Comparison of ENCODE assay signal across 19 mouse cellular contexts in genomic region chr4:7191912-7192311, GRCm38 (mm10).
A peak's percentile ranks its signal among the peaks of the same experiment; 100 is the strongest.
DNase-seq lines count a peak whose midpoint lies in the region; ATAC-seq and TF ChIP-seq lines count a peak whose summit lies in the region.
"Had no signal": no experiment of that assay in that cellular context is flagged by ENCODE, and none has a peak within 500 bp of the region (broad histone marks: within the 10 kb centered on the region; RNA-seq: fewer than 3 reads in every experiment).

No protein-coding gene starts in this region.

- WGBS in hindbrain, embryonic 13.5 days: 77% methylated on average over 3 of the region's 3 CpGs
- 88% methylated on average over 3 of the region's 3 CpGs for whole genome bisulfite sequencing in hindbrain, embryonic 11.5 days
- 50% methylated on average over 3 of the region's 3 CpGs for WGBS in lung, embryonic 14.5 days
- 51% methylated on average over 3 of the region's 3 CpGs for WGBS in forebrain, embryonic 16.5 days

- H3K27me3 ChIP-seq in hindbrain, embryonic 13.5 days: no peaks in the 10 kb centered on the region
- H3K27me3 ChIP-seq in hindbrain, embryonic 11.5 days (ENCODE audit: control insufficient read depth, insufficient read depth, low read length): no peaks in the 10 kb centered on the region
- no peaks in the 10 kb centered on the region for H3K27me3 ChIP-seq in lung, embryonic 14.5 days (ENCODE audit: insufficient read depth, low read length)
- no peaks in the 10 kb centered on the region for H3K27me3 ChIP-seq in forebrain, embryonic 16.5 days (replicated peaks; ENCODE audit: control insufficient read depth, insufficient read depth, low read length)
- H3K27me3 ChIP-seq: hindbrain, embryonic 15.5 days had no signal

- H3K4me2 ChIP-seq in hindbrain, embryonic 13.5 days: no peak overlapping the region
- H3K4me2 ChIP-seq in hindbrain, embryonic 11.5 days (replicated peaks; ENCODE audit: low read depth, low read length): no peak overlapping the region
- H3K4me2 ChIP-seq in lung, embryonic 14.5 days: no peak overlapping the region
- H3K4me2 ChIP-seq in forebrain, embryonic 16.5 days (ENCODE audit: low read length): no peak overlapping the region
- H3K4me2 ChIP-seq: hindbrain, embryonic 15.5 days; liver, embryonic 11.5 days had no signal

- TF ChIP-seq CTCF in lung, embryonic 14.5 days (IDR thresholded peaks at IDR 0.05; ENCODE audit: low read depth): no peak

- no peak overlapping the region for H3K9ac ChIP-seq in hindbrain, embryonic 13.5 days
- H3K9ac ChIP-seq in hindbrain, embryonic 11.5 days (ENCODE audit: low read depth, low read length): no peak overlapping the region
- H3K9ac ChIP-seq in lung, embryonic 14.5 days: no peak overlapping the region
- no peak overlapping the region for H3K9ac ChIP-seq in forebrain, embryonic 16.5 days (replicated peaks; ENCODE audit: low read depth, low read length)
- H3K9ac ChIP-seq: hindbrain, embryonic 15.5 days had no signal

- peak overlapping the region; percentile 19; the same call in 1 of the 2 replicates for H3K27ac ChIP-seq in hindbrain, embryonic 13.5 days
- H3K27ac ChIP-seq in hindbrain, embryonic 11.5 days (ENCODE audit: low read depth, low read length): no peak overlapping the region
- H3K27ac ChIP-seq in lung, embryonic 14.5 days (ENCODE audit: low read depth): no peak overlapping the region; the same call in 1 of the 2 replicates
- H3K27ac ChIP-seq in forebrain, embryonic 16.5 days (ENCODE audit: low read length): peak overlapping the region; percentile 62
- H3K27ac ChIP-seq: limb, embryonic 10.5 days had no signal

- H3K4me1 ChIP-seq in hindbrain, embryonic 13.5 days (replicated peaks): 0 out of 2 replicates have a peak, but pooled peaks cover 8% of the 10 kb centered on the region
- no peaks in the 10 kb centered on the region for H3K4me1 ChIP-seq in hindbrain, embryonic 11.5 days (replicated peaks; ENCODE audit: control insufficient read depth, insufficient read depth, low read length)
- H3K4me1 ChIP-seq in lung, embryonic 14.5 days (ENCODE audit: insufficient read depth): no peaks in the 10 kb centered on the region
- peaks cover 9% of the 10 kb centered on the region for H3K4me1 ChIP-seq in forebrain, embryonic 16.5 days (replicated peaks; ENCODE audit: control insufficient read depth, insufficient read depth, low read length)
- H3K4me1 ChIP-seq: limb, embryonic 10.5 days had no signal

- no peak overlapping the region for H3K4me3 ChIP-seq in hindbrain, embryonic 13.5 days
- no peak overlapping the region for H3K4me3 ChIP-seq in hindbrain, embryonic 11.5 days (ENCODE audit: low read depth, low read length)
- H3K4me3 ChIP-seq in lung, embryonic 14.5 days (ENCODE audit: low read depth, low read length): no peak overlapping the region
- H3K4me3 ChIP-seq in forebrain, embryonic 16.5 days (replicated peaks; ENCODE audit: low read length): no peak overlapping the region
- H3K4me3 ChIP-seq: hindbrain, embryonic 15.5 days; limb, embryonic 10.5 days had no signal

- H3K9me3 ChIP-seq in hindbrain, embryonic 13.5 days: no peaks in the 10 kb centered on the region
- no peaks in the 10 kb centered on the region for H3K9me3 ChIP-seq in hindbrain, embryonic 11.5 days (ENCODE audit: control insufficient read depth, low read length)
- no peaks in the 10 kb centered on the region for H3K9me3 ChIP-seq in lung, embryonic 14.5 days (ENCODE audit: low read depth, low read length)
- no peaks in the 10 kb centered on the region for H3K9me3 ChIP-seq in forebrain, embryonic 16.5 days (ENCODE audit: control insufficient read depth, low read length)
- H3K9me3 ChIP-seq: G1E; hindbrain, embryonic 15.5 days; limb, embryonic 10.5 days had no signal

- H3K36me3 ChIP-seq in hindbrain, embryonic 13.5 days: no peaks in the 10 kb centered on the region
- no peaks in the 10 kb centered on the region for H3K36me3 ChIP-seq in hindbrain, embryonic 11.5 days (ENCODE audit: control insufficient read depth, insufficient read depth, low read length)
- H3K36me3 ChIP-seq in lung, embryonic 14.5 days (ENCODE audit: insufficient read depth): no peaks in the 10 kb centered on the region
- H3K36me3 ChIP-seq in forebrain, embryonic 16.5 days (ENCODE audit: control insufficient read depth, insufficient read depth): no peaks in the 10 kb centered on the region
- H3K36me3 ChIP-seq: G1E; hindbrain, embryonic 15.5 days; limb, embryonic 10.5 days had no signal

- ATAC-seq in hindbrain, embryonic 13.5 days (ENCODE audit: low FRiP score): no peak
- ATAC-seq in hindbrain, embryonic 11.5 days (ENCODE audit: low FRiP score): no peak
- ATAC-seq in lung, embryonic 14.5 days (ENCODE audit: insufficient read depth): no peak
- ATAC-seq in forebrain, embryonic 16.5 days: peak; percentile 81

- DNase-seq in hindbrain, embryonic 11.5 days (ENCODE audit: low spot score): no peak
- DNase-seq in lung, embryonic 14.5 days: peak; percentile 33
- DNase-seq in lung, postnatal 36 days: no peak
- DNase-seq in brain, adult 2 months (ENCODE audit: low read depth, low spot score): peak; percentile 60
- no peak for DNase-seq in urinary bladder, adult 2 months (ENCODE audit: low spot score)
- DNase-seq: cerebellum, adult 11-12 months; cerebellum, postnatal 25 days; heart, adult 18-20 months; kidney, adult 18-20 months; kidney, postnatal 10 days; layer of hippocampus, adult 9-11 months; lung, adult 2 months; spleen, adult 18-20 months had no signal

Comparison
In these comparisons a context has a peak if more than half of its experiments do, and no peak if none do; other contexts are left out.
1. H3K27ac ChIP-seq: peak in hindbrain, embryonic 13.5 days (single experiment) and forebrain, embryonic 16.5 days (single experiment); none in hindbrain, embryonic 11.5 days (single experiment) and lung, embryonic 14.5 days (single experiment).
2. DNase-seq: peak in lung, embryonic 14.5 days (single experiment) and brain, adult 2 months (single experiment); none in hindbrain, embryonic 11.5 days (single experiment), lung, postnatal 36 days (single experiment) and urinary bladder, adult 2 months (single experiment).